Mouse (Mus musculus) splenic B cell, adult 2 months (primary cell): ENCODE measurements around the gene Gm20388.

Source experiments
- DNase-seq: peaks from one replicate; pipeline ENCODE4 v3.0.0-alpha.2; 2011; ENCODE audit warnings: low read depth, low spot score
- H3K27me3 ChIP-seq: 2 replicates; pipeline ENCODE4 v1.6.1; 2012; ENCODE audit warnings: mild to moderate bottlenecking, low read length, moderate library complexity, mixed read lengths; ENCODE audit not compliant: control insufficient read depth, poor library complexity, insufficient read depth, severe bottlenecking
- H3K36me3 ChIP-seq: 2 replicates; pipeline ENCODE4 v1.6.1; 2012; ENCODE audit warnings: mild to moderate bottlenecking, low read length, moderate library complexity, mixed read lengths; ENCODE audit not compliant: control insufficient read depth, poor library complexity, insufficient read depth, severe bottlenecking

Gm20388 gene

DNA sequence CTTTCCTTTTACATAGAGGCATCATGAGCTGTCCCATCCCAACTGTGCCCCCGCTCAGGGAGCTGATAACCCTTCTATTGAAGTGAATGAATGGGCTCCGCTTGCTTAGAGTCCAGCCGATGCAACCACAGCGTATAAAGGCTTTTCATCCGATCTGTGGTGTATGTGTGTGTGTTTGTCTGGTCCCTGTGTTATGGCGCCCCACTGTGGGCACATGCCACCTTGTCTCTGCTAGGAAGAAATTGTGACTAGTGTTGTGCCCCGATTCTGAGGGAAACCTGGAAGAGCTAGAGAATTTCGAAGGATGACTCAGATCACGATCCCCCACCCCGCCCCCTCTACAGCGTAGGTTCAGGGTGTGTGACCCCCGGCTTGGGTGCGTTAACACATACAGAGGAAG, 3442.1 kb downstream of the Gm20388 start:
- no peak for DNase-seq
- Histone ChIP-seq H3K36me3 (no peaks in the 10 kb centered on the region), H3K27me3 (no peaks in the 10 kb centered on the region)

DNA sequence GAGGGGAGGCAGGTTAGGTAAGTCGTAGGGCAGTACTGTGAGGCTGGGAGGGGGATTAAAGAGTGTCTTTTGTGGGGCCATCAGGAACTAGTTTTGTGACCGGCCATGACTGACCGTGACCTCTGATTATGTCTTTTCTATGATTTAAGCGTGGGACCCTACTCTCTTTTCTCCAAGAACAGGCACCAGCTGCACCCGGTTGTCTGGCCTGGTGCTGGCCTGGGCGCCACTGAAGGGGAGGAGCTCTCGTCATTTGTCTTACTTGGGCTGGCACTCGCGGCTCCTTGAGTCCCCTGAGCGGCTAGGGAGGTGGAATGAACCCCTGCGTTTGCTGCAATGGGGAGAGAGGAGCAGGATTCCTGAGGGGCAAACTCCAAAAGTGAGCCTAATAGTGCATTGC, 3442.6 kb downstream of the Gm20388 start:
- DNase-seq: no peak
- Histone ChIP-seq H3K36me3 (no peaks in the 10 kb centered on the region), H3K27me3 (no peaks in the 10 kb centered on the region)

DNA sequence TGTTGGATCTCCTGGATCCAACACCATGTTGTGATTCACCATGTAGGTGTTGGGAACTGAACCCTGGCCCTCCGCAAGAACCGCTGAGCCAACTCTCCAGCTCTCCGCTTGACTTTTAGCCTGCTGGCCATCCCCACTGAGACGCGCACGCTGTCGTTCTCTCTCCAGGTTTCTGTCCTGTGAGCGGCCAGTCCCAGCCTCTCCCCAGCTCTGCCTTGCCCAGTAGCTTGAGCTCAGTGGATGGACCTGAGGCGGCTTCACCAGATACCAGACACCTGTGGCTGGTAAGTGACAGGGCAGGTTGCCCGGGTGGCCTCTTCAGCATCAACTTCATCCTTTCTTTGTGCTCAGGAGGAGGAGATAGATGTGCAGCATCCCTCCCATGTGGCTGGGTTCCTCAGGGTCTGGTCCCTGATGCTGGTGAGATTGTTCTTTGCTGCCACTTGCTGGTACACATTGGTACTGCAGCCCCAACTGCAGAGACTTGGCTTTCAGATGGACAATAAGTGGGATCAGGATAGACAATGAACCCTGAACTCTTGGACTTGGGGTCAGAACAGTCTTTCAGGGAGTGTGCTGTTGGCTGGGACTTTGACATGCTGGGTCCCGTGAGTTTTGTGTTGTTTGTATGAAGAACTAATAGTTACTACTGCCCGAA, 3450.6 kb downstream of the Gm20388 start:
- Histone ChIP-seq H3K27me3 (no peaks in the 10 kb centered on the region), H3K36me3 (no peaks in the 10 kb centered on the region)
- peak; percentile 85 for DNase-seq

DNA sequence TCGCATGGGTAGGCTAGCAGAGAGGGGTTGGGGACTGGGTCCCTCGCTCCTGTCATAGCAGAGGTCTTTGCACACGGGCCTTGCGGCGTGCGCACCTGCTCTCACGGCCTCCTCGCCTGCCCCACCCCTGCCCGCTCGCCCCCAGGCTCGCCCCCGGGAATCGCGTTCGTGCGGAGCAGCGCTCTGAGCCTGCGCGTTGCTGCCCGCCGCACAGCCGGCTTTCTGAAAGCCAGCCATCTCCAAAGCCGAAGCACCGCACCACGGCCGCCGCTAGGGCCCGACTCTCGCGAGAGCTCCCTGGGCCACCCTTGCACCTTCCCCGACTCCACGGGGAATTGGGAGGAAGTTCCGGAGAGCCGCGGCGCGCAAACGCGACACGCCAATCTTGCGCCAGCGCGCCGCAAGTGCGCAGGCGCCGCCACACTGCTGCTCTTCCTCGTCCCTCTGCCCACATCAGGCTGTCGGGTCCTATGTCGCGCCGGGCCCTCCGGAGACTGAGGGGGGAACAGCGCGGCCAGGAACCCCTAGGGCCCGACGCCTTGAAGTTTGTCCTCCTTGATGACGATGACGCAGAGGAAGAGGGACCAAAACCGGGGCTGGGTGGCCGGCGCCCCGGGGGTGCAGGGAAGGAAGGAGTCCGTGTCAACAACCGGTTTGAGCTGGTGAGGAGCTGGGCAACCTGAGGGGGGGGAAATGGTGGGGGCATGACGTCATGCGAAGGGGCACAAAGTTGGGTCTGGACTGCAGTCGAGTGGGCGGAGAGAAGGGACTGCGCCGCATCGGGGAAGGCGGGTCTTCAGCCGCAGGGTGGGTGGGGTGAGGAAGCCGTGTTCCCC, 3463.0 kb downstream of the Gm20388 start, which contains the start of gene Tcf25:
Gene Tcf25 (plus strand): TSS at position 351 of the 836 bp plus-strand sequence.
- Histone ChIP-seq H3K36me3 (no peaks in the 10 kb centered on the region), H3K27me3 (no peaks in the 10 kb centered on the region)
- peak; percentile 98 for DNase-seq

DNA sequence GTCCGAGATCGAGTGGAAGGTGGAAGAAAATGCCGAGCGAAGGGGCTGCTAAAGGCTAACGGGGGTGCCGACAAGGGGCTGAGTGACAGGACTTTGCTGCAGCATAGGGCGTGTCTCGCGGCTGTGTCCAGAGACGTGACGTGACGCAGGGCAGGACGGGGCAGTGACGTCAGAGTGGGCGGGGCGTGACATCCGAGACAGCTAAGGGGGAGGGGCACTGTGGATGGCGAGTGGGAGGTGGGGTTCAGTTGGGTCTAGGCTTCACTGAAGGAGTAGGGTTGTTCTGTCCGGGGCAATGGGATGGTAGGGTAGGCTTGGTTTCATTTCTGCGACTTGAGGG, 3463.6 kb downstream of the Gm20388 start:
- H3K27me3 ChIP-seq: no peaks in the 10 kb centered on the region
- no peaks in the 10 kb centered on the region for H3K36me3 ChIP-seq
- peak; percentile 97 for DNase-seq

DNA sequence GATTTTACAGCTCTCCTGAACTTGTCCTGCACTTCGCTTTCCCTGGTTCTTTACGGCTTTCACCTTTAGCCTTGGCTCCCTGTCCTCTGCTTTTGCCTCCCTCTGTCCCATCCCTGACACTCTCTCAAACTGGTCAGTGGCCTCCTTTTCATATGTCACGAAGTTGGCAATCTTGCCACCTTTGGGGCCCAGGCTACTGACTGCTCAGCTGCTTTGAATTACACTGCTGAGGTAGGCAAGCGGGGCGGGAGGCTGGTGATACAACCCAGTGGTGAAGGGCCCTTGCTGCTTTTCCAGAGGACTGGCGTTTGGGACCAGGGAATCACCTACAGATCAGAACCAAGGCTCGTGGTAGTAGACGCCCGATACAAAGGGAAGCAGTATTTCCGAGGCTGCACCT, 3465.1 kb downstream of the Gm20388 start:
- no peaks in the 10 kb centered on the region; the same call in 1 of the 2 replicates for H3K36me3 ChIP-seq
- no peaks in the 10 kb centered on the region for H3K27me3 ChIP-seq
- DNase-seq: no peak

DNA sequence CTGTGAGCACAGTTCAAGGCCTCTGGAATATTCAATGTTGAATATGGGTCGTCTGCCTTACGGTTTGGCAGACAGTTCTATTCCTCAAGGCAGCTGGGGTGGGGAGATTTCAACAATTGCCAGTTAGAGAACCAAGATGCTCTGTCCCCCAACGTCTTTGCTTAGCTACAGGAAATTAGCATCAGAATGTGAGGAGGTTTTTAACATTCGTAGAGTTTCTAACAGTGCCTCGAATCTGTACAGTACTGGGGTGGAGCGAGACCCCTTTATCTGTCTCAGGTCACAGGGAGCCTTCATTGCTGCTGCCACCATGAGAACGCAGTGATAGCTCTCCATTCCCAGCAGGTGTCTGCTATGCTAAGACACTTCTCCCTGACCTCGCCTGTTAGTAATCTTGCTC, 3465.5 kb downstream of the Gm20388 start:
- Histone ChIP-seq H3K36me3 (no peaks in the 10 kb centered on the region; the same call in 1 of the 2 replicates), H3K27me3 (no peaks in the 10 kb centered on the region)
- DNase-seq: no peak

DNA sequence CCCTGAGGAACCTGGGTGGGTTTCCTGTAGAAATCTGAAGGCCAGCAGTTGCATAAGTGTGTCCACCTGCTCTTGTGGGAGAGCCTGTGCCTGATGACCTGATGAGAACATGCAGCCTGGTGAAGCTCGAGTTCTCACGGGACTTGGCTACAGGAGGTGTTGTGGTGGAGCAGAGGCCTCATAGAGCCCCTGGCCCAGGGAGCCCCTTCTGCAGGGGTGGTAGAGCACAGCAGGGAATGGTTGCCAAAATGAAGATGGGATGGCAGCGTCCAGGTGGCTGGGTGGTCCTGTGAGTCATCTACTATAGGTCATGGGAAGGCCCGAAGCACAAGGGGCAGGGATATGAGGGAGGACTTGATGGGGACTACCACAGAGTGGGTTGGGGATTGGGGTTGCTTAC, 3471.1 kb downstream of the Gm20388 start:
- Histone ChIP-seq H3K36me3 (peaks cover 19% of the 10 kb centered on the region), H3K27me3 (no peaks in the 10 kb centered on the region)
- DNase-seq: no peak

DNA sequence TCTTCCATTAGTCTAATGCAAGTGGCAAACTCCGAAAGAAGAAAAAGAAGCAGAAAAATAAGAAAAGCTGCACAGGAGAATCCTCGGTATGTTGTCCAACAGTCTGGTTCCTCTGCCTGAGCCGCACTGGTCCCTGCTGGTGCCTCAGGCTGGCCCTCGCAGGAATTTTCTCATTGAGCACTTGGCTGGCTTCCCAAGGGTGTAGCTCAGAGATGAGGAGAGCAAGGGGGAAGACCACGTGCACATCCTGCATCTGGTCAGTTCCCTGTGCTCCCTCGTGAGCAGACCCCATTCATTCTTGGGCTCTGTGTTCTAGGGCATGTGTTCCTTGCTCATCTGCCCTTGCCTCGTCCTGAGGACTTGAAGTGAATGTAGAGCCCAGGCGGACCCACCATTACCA, 3471.9 kb downstream of the Gm20388 start:
- DNase-seq: no peak
- Histone ChIP-seq H3K27me3 (no peaks in the 10 kb centered on the region), H3K36me3 (peaks cover 20% of the 10 kb centered on the region)

DNA sequence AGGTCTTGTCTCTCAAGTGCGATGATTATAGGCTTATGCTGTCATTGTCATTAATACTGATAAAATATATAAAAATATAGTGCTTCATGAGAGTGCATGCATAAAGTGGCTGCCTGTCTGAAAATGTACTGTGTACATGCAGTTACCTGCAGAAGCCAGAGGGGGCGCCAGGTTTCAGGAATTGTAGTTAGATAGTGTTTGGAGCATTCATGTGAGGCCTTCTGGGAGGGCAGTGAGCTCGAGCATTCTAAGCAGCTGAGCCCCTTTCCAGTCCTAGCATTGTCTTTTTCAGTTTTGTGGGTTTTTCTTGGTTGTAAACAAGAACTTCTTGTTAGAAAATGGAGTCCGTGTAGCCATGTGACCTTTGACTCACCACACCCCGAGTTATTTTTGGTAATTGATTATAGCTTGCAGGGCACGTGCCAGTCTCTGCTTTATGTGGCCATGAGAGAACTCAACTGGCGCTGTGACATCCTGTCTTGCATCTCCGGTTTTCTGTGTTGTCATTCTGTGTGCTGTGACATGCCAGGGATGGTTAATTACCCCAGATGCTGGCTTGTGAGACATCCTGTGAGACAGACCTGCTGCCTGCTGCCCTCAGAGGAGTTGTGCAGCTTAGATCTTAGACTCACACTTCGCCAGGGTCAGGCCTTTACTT, 3474.4 kb downstream of the Gm20388 start:
- Histone ChIP-seq H3K27me3 (no peaks in the 10 kb centered on the region), H3K36me3 (peaks cover 25% of the 10 kb centered on the region)
- DNase-seq: peak; percentile 46

DNA sequence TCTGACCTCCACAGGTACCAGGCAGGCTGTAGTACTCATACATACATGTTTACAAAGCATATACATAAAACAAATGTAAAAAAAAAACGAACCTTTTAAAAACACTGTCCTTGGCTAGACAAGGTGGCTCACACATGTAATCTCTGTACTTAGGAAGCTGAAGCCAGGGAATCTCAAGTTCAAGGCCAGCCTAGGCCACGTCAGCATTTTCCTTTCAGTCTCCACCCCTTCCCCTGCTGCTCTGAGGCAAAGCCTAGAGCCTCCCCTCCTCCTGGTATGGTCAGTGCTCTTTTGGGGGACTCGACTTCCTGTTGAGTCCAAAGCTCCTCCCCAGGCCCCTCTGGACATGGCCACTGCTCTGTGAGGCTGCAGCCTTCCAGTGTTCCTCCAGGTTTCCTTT, 3476.4 kb downstream of the Gm20388 start:
- H3K27me3 ChIP-seq: no peaks in the 10 kb centered on the region
- H3K36me3 ChIP-seq: peaks cover 25% of the 10 kb centered on the region
- DNase-seq: no peak

DNA sequence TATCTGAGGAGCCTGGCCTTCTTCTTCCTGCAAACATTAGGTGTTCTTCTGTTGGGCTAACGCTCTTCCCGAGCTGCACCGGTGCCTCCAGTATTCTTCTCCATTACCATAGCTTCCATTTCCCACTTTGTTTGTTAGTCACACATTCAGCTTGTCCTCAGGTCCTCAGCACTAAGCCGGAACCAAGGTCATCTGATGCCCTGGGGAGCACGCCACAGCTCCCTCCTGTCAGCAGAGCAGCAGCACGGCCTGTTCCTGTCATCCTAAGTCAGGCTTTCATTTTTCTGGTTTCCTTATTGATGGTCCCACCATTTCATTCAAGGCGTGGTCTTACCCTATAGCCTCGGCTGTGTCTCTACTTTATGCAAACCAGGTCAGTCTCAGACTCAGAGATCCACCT, 3477.2 kb downstream of the Gm20388 start:
- Histone ChIP-seq H3K36me3 (peaks cover 21% of the 10 kb centered on the region), H3K27me3 (no peaks in the 10 kb centered on the region)
- no peak for DNase-seq

DNA sequence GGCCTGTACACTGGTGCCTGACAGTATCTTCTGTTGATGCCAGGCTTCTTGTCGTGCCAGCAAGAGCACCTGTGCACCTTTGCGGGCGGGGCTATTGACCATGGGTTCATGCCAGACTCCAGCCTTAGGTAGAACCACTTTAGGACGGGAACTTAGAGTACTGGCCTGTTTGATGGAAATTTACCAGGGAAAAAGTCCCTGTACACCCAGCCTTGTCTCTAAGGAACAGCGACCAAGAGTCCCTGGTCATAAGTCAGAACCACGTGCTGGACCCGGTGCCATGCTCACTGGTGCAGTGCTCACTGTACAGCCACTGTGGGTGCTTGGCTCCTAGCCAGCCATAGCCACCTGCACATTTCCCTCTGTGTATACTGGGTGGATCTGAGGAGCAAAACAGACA, 3478.4 kb downstream of the Gm20388 start:
- Histone ChIP-seq H3K27me3 (no peaks in the 10 kb centered on the region), H3K36me3 (peaks cover 15% of the 10 kb centered on the region)
- no peak for DNase-seq

DNA sequence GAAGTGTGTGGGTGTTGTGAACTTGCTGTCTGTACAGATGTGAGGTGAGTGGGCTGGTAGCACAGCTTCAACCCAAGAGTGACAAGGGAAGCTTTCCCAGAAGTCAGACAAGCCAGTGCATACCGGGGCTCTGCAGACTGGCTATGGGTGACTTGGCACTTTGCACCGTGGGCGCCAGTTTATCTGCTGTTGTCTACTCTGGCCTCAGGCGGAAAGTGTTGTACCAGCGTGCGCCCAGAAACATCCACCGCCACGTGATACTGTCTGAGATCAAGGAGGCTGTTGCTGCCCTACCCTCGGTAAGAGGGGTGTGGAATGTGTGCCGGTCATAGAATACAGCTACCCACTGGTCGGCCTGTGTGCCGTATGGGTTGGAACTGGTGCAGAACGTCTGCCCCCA, 3487.7 kb downstream of the Gm20388 start:
- no peak for DNase-seq
- Histone ChIP-seq H3K36me3 (peaks cover 7% of the 10 kb centered on the region), H3K27me3 (no peaks in the 10 kb centered on the region)

DNA sequence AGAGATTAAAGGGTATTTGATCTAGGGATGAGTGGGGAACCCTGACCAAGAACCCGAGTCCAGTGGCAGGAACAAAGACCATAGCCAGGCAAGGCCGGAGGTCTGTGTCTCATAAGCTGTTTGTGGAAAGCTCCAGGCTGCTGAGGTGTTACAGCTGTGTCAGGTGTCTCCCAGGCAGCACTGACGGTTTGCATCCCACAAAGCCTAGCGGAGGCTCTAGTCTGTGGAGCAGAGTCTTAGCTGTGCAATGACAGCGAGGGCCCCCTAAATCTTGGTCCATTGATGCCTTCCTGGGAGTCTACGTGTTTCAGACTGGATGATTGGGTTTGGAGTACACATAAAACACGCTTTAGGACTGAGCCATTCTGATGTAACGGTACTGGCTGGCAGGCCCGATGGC, 3491.3 kb downstream of the Gm20388 start:
- DNase-seq: no peak
- Histone ChIP-seq H3K27me3 (no peaks in the 10 kb centered on the region), H3K36me3 (peaks cover 7% of the 10 kb centered on the region)
